Mouse (Mus musculus) brain, embryonic 14.5 days (tissue): ENCODE data around the gene Hoxd3.

ENCODE experiments used
- CTCF ChIP-seq: fragments of 200-500 bp; IDR thresholded peaks from 2 replicates; pipeline ENCODE4 v1.5.1; 2012; ENCODE audit warnings: inconsistent platforms, mild to moderate bottlenecking, moderate library complexity, borderline replicate concordance; ENCODE audit not compliant: insufficient read depth, insufficient read length; ENCODE audit errors: extremely low read depth
- POLR2A ChIP-seq: fragments of 200-500 bp; IDR thresholded peaks from 2 replicates; pipeline ENCODE4 v1.6.1; 2012; ENCODE audit warnings: mild to moderate bottlenecking, inconsistent platforms, borderline replicate concordance; ENCODE audit not compliant: poor library complexity, insufficient read depth, insufficient read length, severe bottlenecking; ENCODE audit errors: extremely low read depth

GRCm38 (mm10) chr2:74746298-74746921 is 34.7 kb downstream of the Hoxd3 start:
- TF ChIP-seq CTCF (no peak), POLR2A (no peak)
